In the genomic region with DNA sequence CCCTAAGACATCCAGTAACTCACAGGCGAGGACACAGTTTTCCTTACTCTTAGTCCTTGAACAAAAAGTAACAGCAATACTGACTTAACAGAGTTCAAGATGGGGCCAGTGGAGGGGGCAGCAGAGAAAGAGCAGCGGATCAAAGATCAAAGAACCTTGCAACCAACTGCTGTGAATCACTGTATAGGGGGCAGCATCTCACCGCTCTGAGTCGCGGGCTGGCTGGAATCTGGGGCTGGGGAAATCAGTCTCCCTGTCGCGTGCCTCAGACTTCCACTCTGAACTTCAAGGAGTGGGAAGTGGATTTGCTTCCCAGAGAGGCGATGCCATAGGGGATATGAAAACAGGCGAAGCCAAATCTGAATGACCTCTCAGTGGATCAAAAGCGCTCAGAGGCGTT, we compare ENCODE assay signal across 8 mouse cellular contexts. TPM values are rescaled to one million over a fixed set of nuclear protein-coding genes. Genes with fewer than 3 reads are reported as not detected.
DNase-seq lines count a peak whose midpoint lies in the region; ATAC-seq and TF ChIP-seq lines count a peak whose summit lies in the region.

No protein-coding gene starts in this region.

- no peak overlapping the region for H3K9ac ChIP-seq in lung, embryonic 15.5 days
- H3K9ac ChIP-seq in hindbrain, embryonic 12.5 days, result no peak overlapping the region
- no peak overlapping the region for H3K9ac ChIP-seq in lung, embryonic 16.5 days (ENCODE audit: low read length)
- H3K9ac ChIP-seq in stomach, embryonic 14.5 days (replicated peaks; ENCODE audit: low read depth, low read length), result no peak overlapping the region

- TF ChIP-seq CTCF in lung, adult 2 months (IDR thresholded peaks at IDR 0.05; ENCODE audit: insufficient read depth, low read length), result no peak

- no peak overlapping the region for H3K27ac ChIP-seq in lung, embryonic 15.5 days
- no peak overlapping the region for H3K27ac ChIP-seq in hindbrain, embryonic 12.5 days
- H3K27ac ChIP-seq in lung, embryonic 16.5 days (ENCODE audit: low read length), result no peak overlapping the region
- no peak overlapping the region for H3K27ac ChIP-seq in stomach, embryonic 14.5 days (ENCODE audit: low read length)

- no peak overlapping the region for H3K4me3 ChIP-seq in lung, embryonic 15.5 days
- H3K4me3 ChIP-seq in lung, adult 2 months (replicated peaks; ENCODE audit: extremely low read depth, low read depth, low read length), result no peak overlapping the region
- no peak overlapping the region for H3K4me3 ChIP-seq in hindbrain, embryonic 12.5 days
- no peak overlapping the region; the same call in 1 of the 2 replicates for H3K4me3 ChIP-seq in lung, embryonic 16.5 days (ENCODE audit: low read length)
- no peak overlapping the region for H3K4me3 ChIP-seq in stomach, embryonic 14.5 days (ENCODE audit: low read depth, low read length)

- no peak for ATAC-seq in lung, embryonic 15.5 days (ENCODE audit: borderline replicate concordance, extremely low read depth, low FRiP score, low TSS enrichment)
- ATAC-seq in hindbrain, embryonic 12.5 days (ENCODE audit: low FRiP score), result no peak
- no peak for ATAC-seq in lung, embryonic 16.5 days (ENCODE audit: low read depth)
- no peak for ATAC-seq in stomach, embryonic 14.5 days (ENCODE audit: insufficient number of reproducible peaks, insufficient read depth, low FRiP score, low read depth)
- no peak for ATAC-seq in frontal cortex, adult (ENCODE audit: low TSS enrichment)
- ATAC-seq in activated CD4-positive, CD25-positive, alpha-beta regulatory T cell, adult 4 months, result no peak

- DNase-seq in lung, adult 2 months, result no peak
- peak; percentile 76 for DNase-seq in embryo, embryonic 9.5 days (ENCODE audit: extremely low spot score)

- peak overlapping the region; percentile 92 for H3K4me2 ChIP-seq in lung, embryonic 15.5 days
- H3K4me2 ChIP-seq in hindbrain, embryonic 12.5 days (replicated peaks), result peak overlapping the region; percentile 96
- peak overlapping the region; percentile 69 for H3K4me2 ChIP-seq in lung, embryonic 16.5 days (ENCODE audit: low read depth, low read length)
- peak overlapping the region; percentile 84 for H3K4me2 ChIP-seq in stomach, embryonic 14.5 days (replicated peaks; ENCODE audit: low read depth, low read length)

- WGBS in lung, embryonic 15.5 days, result 2% methylated on average over 11 of the region's 11 CpGs
- WGBS in lung, adult 2 months, result 7% methylated on average over 11 of the region's 11 CpGs
- WGBS in hindbrain, embryonic 12.5 days, result under 1% methylated on average over 11 of the region's 11 CpGs
- WGBS in lung, embryonic 16.5 days, result 2% methylated on average over 11 of the region's 11 CpGs
- 2% methylated on average over 11 of the region's 11 CpGs for WGBS in stomach, embryonic 14.5 days

- no peaks in the 10 kb centered on the region for H3K9me3 ChIP-seq in lung, embryonic 15.5 days
- no peaks in the 10 kb centered on the region for H3K9me3 ChIP-seq in hindbrain, embryonic 12.5 days (replicated peaks)
- no peaks in the 10 kb centered on the region for H3K9me3 ChIP-seq in lung, embryonic 16.5 days (ENCODE audit: control insufficient read depth, low read length)
- no peaks in the 10 kb centered on the region for H3K9me3 ChIP-seq in stomach, embryonic 14.5 days (ENCODE audit: control insufficient read depth, low read depth, low read length)

- peaks cover 21% of the 10 kb centered on the region for H3K4me1 ChIP-seq in lung, embryonic 15.5 days
- H3K4me1 ChIP-seq in lung, adult 2 months (ENCODE audit: control insufficient read depth, insufficient read depth, low read length), result peaks cover 4% of the 10 kb centered on the region; the same call in 1 of the 2 replicates
- peaks cover 27% of the 10 kb centered on the region for H3K4me1 ChIP-seq in hindbrain, embryonic 12.5 days
- peaks cover 16% of the 10 kb centered on the region for H3K4me1 ChIP-seq in lung, embryonic 16.5 days (replicated peaks; ENCODE audit: control insufficient read depth, insufficient read depth, low read length)
- peaks cover 15% of the 10 kb centered on the region for H3K4me1 ChIP-seq in stomach, embryonic 14.5 days (ENCODE audit: control insufficient read depth, insufficient read depth, low read length)

- H3K36me3 ChIP-seq in lung, embryonic 15.5 days, result no peaks in the 10 kb centered on the region
- H3K36me3 ChIP-seq in hindbrain, embryonic 12.5 days, result no peaks in the 10 kb centered on the region
- no peaks in the 10 kb centered on the region for H3K36me3 ChIP-seq in lung, embryonic 16.5 days (ENCODE audit: control insufficient read depth, insufficient read depth, low read length)
- H3K36me3 ChIP-seq in stomach, embryonic 14.5 days (ENCODE audit: control insufficient read depth, insufficient read depth, low read length), result no peaks in the 10 kb centered on the region

- TF ChIP-seq POLR2A in lung, adult 2 months (IDR thresholded peaks at IDR 0.05; ENCODE audit: borderline replicate concordance, extremely low read depth, low read depth, low read length), result no peak

- H3K27me3 ChIP-seq in lung, embryonic 15.5 days, result peaks cover 30% of the 10 kb centered on the region
- peaks cover 26% of the 10 kb centered on the region for H3K27me3 ChIP-seq in hindbrain, embryonic 12.5 days
- H3K27me3 ChIP-seq in lung, embryonic 16.5 days (ENCODE audit: control insufficient read depth, insufficient read depth, low read depth, low read length), result peaks cover 11% of the 10 kb centered on the region
- H3K27me3 ChIP-seq in stomach, embryonic 14.5 days (ENCODE audit: control insufficient read depth, insufficient read depth, low read length), result 0 out of 2 replicates have a peak, but pooled peaks cover 4% of the 10 kb centered on the region

RNA-seq across cellular contexts. Expression of gene Pip5k1b, which starts 1.8 kb away (rescaled TPM):
- polyA plus RNA-seq in lung, embryonic 15.5 days (2015; fragmentation: Nextera tagmentation; extraction: Ambion mirVana), result 3.2 and 3.4 TPM in 2 replicates
- 7.3 and 8.7 TPM in 2 replicates for polyA plus RNA-seq in lung, adult 2 months (2012; rRNA removed)
- 1.6 and 2.3 TPM in 2 replicates for polyA plus RNA-seq in hindbrain, embryonic 12.5 days (2016; fragmentation: Nextera tagmentation; extraction: Ambion mirVana)
- 3.8 TPM in 2 replicates for polyA plus RNA-seq in lung, embryonic 16.5 days (2015; fragmentation: Nextera tagmentation; extraction: Ambion mirVana)
- 1.8 and 2.5 TPM in 2 replicates for polyA plus RNA-seq in stomach, embryonic 14.5 days (2014; fragmentation: Nextera tagmentation; extraction: Ambion mirVana)
- 1 to 10 TPM; 5.7 to 6.2 TPM for polyA plus RNA-seq in activated CD4-positive, CD25-positive, alpha-beta regulatory T cell, adult 4 months (2017; shearing (Covaris generic))
